Mouse (Mus musculus): Measurements from ENCODE around the gene Kcnab1. TPM values are rescaled to one million over a fixed set of nuclear protein-coding genes. Genes with fewer than 3 reads are reported as not detected.

The Kcnab1 gene
- total RNA-seq, 2 experiments from 2014 or later: 2.4 to 3.2 TPM

GRCm38 (mm10) chr3:65203361-65204117, 94.4 kb downstream of the Kcnab1 start:
- no peak for DNase-seq (ENCODE audit: low spot score)
- intact Hi-C loops (cut with DNase I): no loop called here

DNA sequence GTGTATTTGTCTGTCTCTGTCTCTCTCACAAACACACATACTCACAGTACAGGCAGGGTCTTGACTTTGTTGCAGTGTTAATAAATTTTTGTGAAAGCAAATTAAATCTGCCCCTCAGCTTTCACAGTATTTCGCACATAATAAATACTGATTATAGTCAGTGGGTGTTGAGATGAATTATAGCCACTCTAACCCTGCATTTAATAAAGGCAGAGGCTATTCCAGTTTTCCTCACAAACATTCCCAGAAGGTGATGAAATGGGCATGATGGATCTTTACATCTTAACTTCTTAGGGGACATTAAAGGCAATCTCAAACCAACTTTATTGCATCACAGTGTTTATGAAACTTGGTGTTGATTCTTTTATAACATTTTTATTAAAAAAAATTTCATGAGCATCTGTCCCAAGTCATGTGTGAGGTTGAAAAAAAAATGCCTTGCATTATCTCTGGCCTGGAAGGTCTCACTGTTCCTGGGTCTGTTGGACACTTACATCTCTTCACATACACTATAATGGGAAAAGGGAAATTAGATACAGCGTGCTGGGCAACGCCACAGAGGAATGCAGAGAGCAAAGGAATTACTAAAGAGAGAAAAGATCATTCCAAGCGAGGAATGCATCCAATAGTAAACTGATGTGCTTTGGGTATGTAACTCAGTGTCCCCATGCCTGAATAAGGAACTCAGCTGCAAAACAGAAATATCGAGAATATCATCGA, 95.3 kb downstream of the Kcnab1 start:
- DNase-seq (ENCODE audit: low spot score): no peak
- intact Hi-C loops (cut with DNase I): no loop called here

GRCm38 (mm10) chr3:65205539-65206020, 96.4 kb downstream of the Kcnab1 start:
- DNase-seq (ENCODE audit: low spot score): peak; percentile 6

GRCm38 (mm10) chr3:65213725-65214124, 104.5 kb downstream of the Kcnab1 start:
- DNase-seq (ENCODE audit: low spot score): no peak
- intact Hi-C loops (cut with DNase I): no loop called here

More at GRCm38 (mm10) chr3:65205539-65206020, 96.4 kb downstream of the Kcnab1 start:
- intact Hi-C loops (cut with DNase I): no loop called here

- no peak for DNase-seq (ENCODE audit: low spot score)
- intact Hi-C loops (cut with DNase I): no loop called here
Observed at GRCm38 (mm10) chr3:65214635-65215034, 105.5 kb downstream of the Kcnab1 start.

DNA sequence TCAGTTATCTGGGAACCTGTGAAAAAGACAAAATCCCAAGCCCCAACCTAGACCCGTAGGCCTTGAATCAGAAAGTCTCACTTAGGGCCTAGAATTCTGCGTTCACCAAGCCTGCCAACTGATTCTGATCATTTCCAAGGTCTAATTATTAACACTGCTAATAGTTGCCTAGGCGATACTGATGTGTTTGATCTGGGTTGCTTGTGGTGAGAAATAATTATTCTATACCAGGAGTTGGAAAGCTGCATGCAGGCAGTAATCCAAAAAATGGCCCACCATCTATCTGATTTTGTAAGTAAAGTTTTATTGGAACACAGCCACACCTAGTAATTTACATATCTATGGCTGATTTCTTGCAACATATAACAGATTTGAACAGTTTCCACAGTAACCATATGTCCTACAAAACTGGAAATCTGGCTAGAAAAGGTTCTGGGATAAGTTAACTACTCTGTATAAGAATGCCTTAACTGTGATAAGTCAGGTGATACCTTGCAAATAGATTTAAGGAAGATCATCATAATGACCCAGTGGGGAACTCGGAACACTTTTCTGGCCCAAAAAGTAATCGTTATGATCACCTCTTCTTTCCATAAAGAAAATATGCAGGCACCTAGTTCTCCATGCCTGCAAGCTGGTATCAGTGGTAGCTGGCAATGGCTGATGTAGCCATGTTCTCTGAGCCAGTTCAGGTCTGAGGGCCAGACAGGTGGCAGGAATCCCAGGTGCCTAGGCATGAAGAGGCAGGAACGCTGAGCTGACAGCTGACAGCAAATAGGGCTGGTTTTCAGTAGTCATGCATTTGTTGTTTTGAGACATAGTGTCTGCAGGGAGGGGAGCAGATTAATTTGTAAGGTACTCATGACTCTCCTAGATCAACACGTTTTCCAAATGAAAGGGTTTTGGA, 108.7 kb downstream of the Kcnab1 start:
- intact Hi-C loops (cut with DNase I): no loop called here
- DNase-seq (ENCODE audit: low spot score): no peak

GRCm38 (mm10) chr3:65220287-65220686, 111.1 kb downstream of the Kcnab1 start:
- DNase-seq (ENCODE audit: low spot score): no peak
- intact Hi-C loops (cut with DNase I): no loop called here

- intact Hi-C loops (cut with DNase I): no loop called here
Observed at GRCm38 (mm10) chr3:65223635-65224034, 114.5 kb downstream of the Kcnab1 start.

GRCm38 (mm10) chr3:65230978-65231377, 121.8 kb downstream of the Kcnab1 start:
- no peak for DNase-seq (ENCODE audit: low spot score)
- intact Hi-C loops (cut with DNase I): no loop called here

More at GRCm38 (mm10) chr3:65223635-65224034, 114.5 kb downstream of the Kcnab1 start:
- DNase-seq (ENCODE audit: low spot score): no peak

GRCm38 (mm10) chr3:65231419-65232090, 122.4 kb downstream of the Kcnab1 start:
- no peak for DNase-seq (ENCODE audit: low spot score)
- intact Hi-C loops (cut with DNase I): no loop called here

DNA sequence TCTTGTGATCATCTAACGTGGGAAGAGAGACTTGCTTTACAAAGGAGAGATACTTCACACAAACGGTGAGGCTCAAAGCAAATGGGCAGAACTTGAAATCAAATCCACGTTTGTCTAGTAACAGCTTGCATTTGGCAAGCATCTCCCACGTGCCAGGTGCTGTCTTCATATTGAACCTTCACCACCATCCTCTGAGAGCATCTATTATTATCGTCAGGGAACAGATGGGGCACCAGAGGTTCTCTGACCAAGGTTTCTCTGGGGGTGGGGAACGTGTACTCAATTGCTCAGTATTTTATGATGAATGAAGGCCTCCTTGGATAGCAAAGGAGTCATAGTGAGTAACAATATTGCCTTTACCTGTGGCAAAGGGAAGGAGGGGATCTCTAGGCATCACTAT, 139.8 kb downstream of the Kcnab1 start:
- intact Hi-C loops (cut with DNase I): no loop called here
- no peak for DNase-seq (ENCODE audit: low spot score)

DNA sequence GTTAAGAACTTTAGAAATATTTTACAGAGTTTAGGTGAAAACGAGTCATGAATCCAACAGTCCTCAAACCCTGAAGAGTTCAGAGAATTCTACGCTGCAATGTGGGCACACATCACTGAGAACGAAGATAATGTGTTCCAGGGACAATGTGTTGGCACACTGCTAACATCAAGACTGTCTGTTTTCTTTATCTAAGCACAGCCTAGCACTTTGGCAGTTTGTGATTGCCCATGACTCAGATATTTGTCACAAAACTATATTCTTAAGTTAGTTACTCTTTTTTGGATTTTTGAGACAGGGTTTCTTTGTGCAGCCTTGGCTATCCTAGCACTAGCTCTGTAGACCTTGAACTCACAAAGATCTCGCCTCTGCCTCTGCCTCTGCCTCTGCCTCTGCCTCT, 151.3 kb downstream of the Kcnab1 start:
- intact Hi-C loops (cut with DNase I): no loop called here
- no peak for DNase-seq (ENCODE audit: low spot score)

- intact Hi-C loops (cut with DNase I): no loop called here
- DNase-seq (ENCODE audit: low spot score): no peak
Observed at GRCm38 (mm10) chr3:65262506-65263422, 153.6 kb downstream of the Kcnab1 start.

DNA sequence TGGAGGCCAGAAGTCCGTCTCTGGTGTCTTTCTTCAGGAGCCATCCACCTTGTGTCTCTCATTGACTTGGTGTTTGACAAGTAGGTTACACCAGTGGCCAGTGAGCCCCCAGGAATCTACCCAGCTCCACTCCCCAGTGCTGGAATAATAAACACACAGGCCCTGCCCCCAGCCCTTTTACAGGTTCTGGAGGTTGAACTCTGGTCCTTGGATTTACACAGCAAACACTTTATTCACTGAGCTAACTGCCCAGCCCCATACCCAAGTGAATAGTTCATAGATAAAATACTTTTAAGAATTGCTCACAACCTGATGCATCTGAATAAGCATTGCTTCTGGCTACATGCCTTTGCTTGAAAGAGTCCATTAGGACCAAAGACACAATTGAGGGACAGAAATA, 164.1 kb downstream of the Kcnab1 start:
- intact Hi-C loops (cut with DNase I): no loop called here
- no peak for DNase-seq (ENCODE audit: low spot score)

DNA sequence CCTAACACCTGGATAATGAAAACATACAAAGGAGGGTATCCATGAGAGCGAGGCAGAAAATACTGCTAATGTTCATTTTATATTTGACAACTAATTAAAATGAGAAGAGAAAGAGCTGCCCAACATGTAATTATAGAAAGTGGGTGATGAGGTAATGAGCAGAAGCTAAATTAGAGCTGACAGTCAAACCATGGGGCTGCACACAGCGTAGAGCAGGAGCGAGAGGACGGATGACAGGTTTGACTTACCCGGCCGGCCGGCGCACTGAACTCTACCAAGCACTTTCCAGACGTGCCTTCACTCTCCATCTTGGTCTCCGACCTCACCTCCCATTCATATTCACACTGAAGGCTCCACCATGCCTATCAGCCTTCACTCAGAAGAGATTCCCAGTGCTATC, 168.6 kb downstream of the Kcnab1 start:
- intact Hi-C loops (cut with DNase I): no loop called here
- DNase-seq (ENCODE audit: low spot score): no peak

GRCm38 (mm10) chr3:65283366-65283765, 174.2 kb downstream of the Kcnab1 start:
- no peak for DNase-seq (ENCODE audit: low spot score)
- intact Hi-C loops (cut with DNase I): no loop called here

DNA sequence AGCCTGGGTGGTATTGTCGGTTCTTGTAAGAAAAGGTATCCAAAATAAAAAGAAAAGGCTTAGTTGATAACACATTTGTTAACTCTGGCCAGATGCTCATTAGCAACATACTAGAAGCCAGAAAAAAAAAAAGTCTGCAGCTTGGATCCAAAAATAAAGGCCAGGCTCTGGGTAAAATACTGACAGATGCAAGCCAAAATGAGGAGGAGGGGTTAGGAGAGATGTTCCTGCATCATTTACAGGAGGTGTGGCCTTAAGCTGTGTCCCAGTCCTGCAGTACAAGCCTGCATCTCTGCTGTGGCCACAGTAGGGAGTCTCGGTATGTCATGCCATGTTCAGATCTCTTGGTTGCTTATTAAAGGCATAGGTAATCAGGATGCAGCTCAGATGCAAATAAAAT, 179.8 kb downstream of the Kcnab1 start:
- no peak for DNase-seq (ENCODE audit: low spot score)
- intact Hi-C loops (cut with DNase I): no loop called here

DNA sequence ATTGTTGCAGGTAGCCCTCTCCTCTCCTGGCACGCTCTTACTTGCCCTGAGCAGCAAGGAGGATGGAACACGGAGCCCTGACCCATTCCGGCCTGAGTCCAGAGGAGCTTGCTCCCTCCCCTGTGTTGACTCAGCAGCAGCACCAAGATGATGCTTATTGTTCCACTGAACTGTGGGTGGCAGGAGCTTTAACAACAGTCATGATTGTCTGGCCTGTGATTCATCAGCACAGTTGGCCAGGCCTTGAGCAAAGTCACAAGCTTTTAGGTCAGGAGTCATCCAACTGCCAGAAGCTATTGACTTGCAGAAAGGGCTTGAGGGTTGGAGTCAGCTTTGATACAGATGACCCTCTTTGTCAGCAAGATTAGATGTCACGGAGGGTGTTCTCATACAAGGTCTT, 187.8 kb downstream of the Kcnab1 start:
- DNase-seq (ENCODE audit: low spot score): no peak
- intact Hi-C loops (cut with DNase I): no loop called here

- no peak for DNase-seq (ENCODE audit: low spot score)
- intact Hi-C loops (cut with DNase I): no loop called here
Observed at GRCm38 (mm10) chr3:65299205-65299604, 190.0 kb downstream of the Kcnab1 start.

Measured in heart, postnatal 25 days (tissue).